Mouse (Mus musculus): ENCODE measurements at regions not wholly inside any gene's neighbourhood (a gene's known extent, or its start where the extent isn't known, plus 50 kb on each side); places are given as distances from the start of the nearest gene placed in this dataset.
"Not testable (repeated sequence)": the region's sequence is repeated elsewhere in the genome, so short reads cannot be mapped to it uniquely, and the experiment has no call there.

- Histone ChIP-seq H3K9ac (ENCODE audit: low read depth, low read length) (no peak overlapping the region), H3K4me1 (ENCODE audit: control insufficient read depth, insufficient read depth, low read length) (no peaks in the 10 kb centered on the region), H3K27ac (ENCODE audit: low read depth, low read length) (no peak overlapping the region), H3K9me3 (replicated peaks; ENCODE audit: control insufficient read depth, low read length) (no peaks in the 10 kb centered on the region), H3K27me3 (ENCODE audit: control insufficient read depth, insufficient read depth, low read length) (no peaks in the 10 kb centered on the region), H3K4me3 (ENCODE audit: low read depth, low read length) (no peak overlapping the region), H3K4me2 (no peak overlapping the region), H3K36me3 (ENCODE audit: control insufficient read depth, insufficient read depth, low read length) (no peaks in the 10 kb centered on the region)
- no peak for ATAC-seq (replicated peaks; ENCODE audit: insufficient number of reproducible peaks, low FRiP score, low TSS enrichment)
These were observed 250.4 kb downstream of the Nucb2 start for GRCm38 (mm10) chr7:116754556-116754955.

GRCm38 (mm10) chr7:116792181-116792580 is 288.0 kb downstream of the Nucb2 start:
- ATAC-seq (replicated peaks; ENCODE audit: insufficient number of reproducible peaks, low FRiP score, low TSS enrichment); H3K27me3 ChIP-seq (ENCODE audit: control insufficient read depth, insufficient read depth, low read length): not testable (repeated sequence)
- 82% methylated on average over 19 of the region's 19 CpGs for WGBS (ENCODE audit: insufficient replicate concordance)

GRCm38 (mm10) chr7:116808475-116808874 is 304.3 kb downstream of the Nucb2 start:
- Histone ChIP-seq H3K4me3 (ENCODE audit: low read depth, low read length) (no peak overlapping the region), H3K27ac (ENCODE audit: low read depth, low read length) (no peak overlapping the region), H3K9ac (ENCODE audit: low read depth, low read length) (no peak overlapping the region), H3K4me1 (ENCODE audit: control insufficient read depth, insufficient read depth, low read length) (no peaks in the 10 kb centered on the region), H3K9me3 (replicated peaks; ENCODE audit: control insufficient read depth, low read length) (no peaks in the 10 kb centered on the region), H3K27me3 (ENCODE audit: control insufficient read depth, insufficient read depth, low read length) (no peaks in the 10 kb centered on the region), H3K4me2 (no peak overlapping the region), H3K36me3 (ENCODE audit: control insufficient read depth, insufficient read depth, low read length) (no peaks in the 10 kb centered on the region)
- 65% methylated on average over 3 of the region's 3 CpGs for WGBS (ENCODE audit: insufficient replicate concordance)
- ATAC-seq (replicated peaks; ENCODE audit: insufficient number of reproducible peaks, low FRiP score, low TSS enrichment), result no peak

More at GRCm38 (mm10) chr7:116792181-116792580, 288.0 kb downstream of the Nucb2 start:
- H3K9me3 ChIP-seq (replicated peaks; ENCODE audit: control insufficient read depth, low read length); H3K9ac ChIP-seq (ENCODE audit: low read depth, low read length); H3K27ac ChIP-seq (ENCODE audit: low read depth, low read length); H3K4me1 ChIP-seq (ENCODE audit: control insufficient read depth, insufficient read depth, low read length); H3K4me3 ChIP-seq (ENCODE audit: low read depth, low read length); H3K36me3 ChIP-seq (ENCODE audit: control insufficient read depth, insufficient read depth, low read length); H3K4me2 ChIP-seq: not testable (repeated sequence)

GRCm38 (mm10) chr7:116816494-116816893 is 312.3 kb downstream of the Nucb2 start:
- Histone ChIP-seq H3K4me3 (ENCODE audit: low read depth, low read length) (no peak overlapping the region), H3K27me3 (ENCODE audit: control insufficient read depth, insufficient read depth, low read length) (no peaks in the 10 kb centered on the region), H3K4me2 (no peak overlapping the region), H3K9ac (ENCODE audit: low read depth, low read length) (no peak overlapping the region), H3K27ac (ENCODE audit: low read depth, low read length) (no peak overlapping the region), H3K4me1 (ENCODE audit: control insufficient read depth, insufficient read depth, low read length) (no peaks in the 10 kb centered on the region), H3K36me3 (ENCODE audit: control insufficient read depth, insufficient read depth, low read length) (no peaks in the 10 kb centered on the region), H3K9me3 (replicated peaks; ENCODE audit: control insufficient read depth, low read length) (no peaks in the 10 kb centered on the region)
- ATAC-seq (replicated peaks; ENCODE audit: insufficient number of reproducible peaks, low FRiP score, low TSS enrichment), result no peak
- 68% methylated on average over 2 of the region's 2 CpGs for WGBS (ENCODE audit: insufficient replicate concordance)

GRCm38 (mm10) chr7:116817991-116818390 is 313.8 kb downstream of the Nucb2 start:
- no peaks in the 10 kb centered on the region for H3K4me1 ChIP-seq (ENCODE audit: control insufficient read depth, insufficient read depth, low read length)
- H3K9ac ChIP-seq (ENCODE audit: low read depth, low read length), result no peak overlapping the region
- H3K36me3 ChIP-seq (ENCODE audit: control insufficient read depth, insufficient read depth, low read length), result no peaks in the 10 kb centered on the region
- H3K4me2 ChIP-seq, result no peak overlapping the region
- H3K27me3 ChIP-seq (ENCODE audit: control insufficient read depth, insufficient read depth, low read length), result no peaks in the 10 kb centered on the region
- 77% methylated on average over 7 of the region's 7 CpGs for WGBS (ENCODE audit: insufficient replicate concordance)
- ATAC-seq (replicated peaks; ENCODE audit: insufficient number of reproducible peaks, low FRiP score, low TSS enrichment), result no peak
- H3K9me3 ChIP-seq (replicated peaks; ENCODE audit: control insufficient read depth, low read length), result no peaks in the 10 kb centered on the region
- H3K4me3 ChIP-seq (ENCODE audit: low read depth, low read length), result no peak overlapping the region
- H3K27ac ChIP-seq (ENCODE audit: low read depth, low read length), result no peak overlapping the region

GRCm38 (mm10) chr7:116820613-116821012 is 316.4 kb downstream of the Nucb2 start:
- Histone ChIP-seq H3K4me2 (no peak overlapping the region), H3K4me3 (ENCODE audit: low read depth, low read length) (no peak overlapping the region), H3K36me3 (ENCODE audit: control insufficient read depth, insufficient read depth, low read length) (no peaks in the 10 kb centered on the region), H3K27me3 (ENCODE audit: control insufficient read depth, insufficient read depth, low read length) (no peaks in the 10 kb centered on the region), H3K9ac (ENCODE audit: low read depth, low read length) (no peak overlapping the region), H3K4me1 (ENCODE audit: control insufficient read depth, insufficient read depth, low read length) (no peaks in the 10 kb centered on the region), H3K27ac (ENCODE audit: low read depth, low read length) (no peak overlapping the region), H3K9me3 (replicated peaks; ENCODE audit: control insufficient read depth, low read length) (no peaks in the 10 kb centered on the region)
- ATAC-seq (replicated peaks; ENCODE audit: insufficient number of reproducible peaks, low FRiP score, low TSS enrichment), result no peak
- WGBS (ENCODE audit: insufficient replicate concordance), result 73% methylated on average over 5 of the region's 5 CpGs

- no peaks in the 10 kb centered on the region for H3K36me3 ChIP-seq (ENCODE audit: control insufficient read depth, insufficient read depth, low read length)
- H3K4me3 ChIP-seq (ENCODE audit: low read depth, low read length), result no peak overlapping the region
- no peaks in the 10 kb centered on the region for H3K9me3 ChIP-seq (replicated peaks; ENCODE audit: control insufficient read depth, low read length)
- no peak for ATAC-seq (replicated peaks; ENCODE audit: insufficient number of reproducible peaks, low FRiP score, low TSS enrichment)
- no peaks in the 10 kb centered on the region for H3K27me3 ChIP-seq (ENCODE audit: control insufficient read depth, insufficient read depth, low read length)
- no peaks in the 10 kb centered on the region for H3K4me1 ChIP-seq (ENCODE audit: control insufficient read depth, insufficient read depth, low read length)
- no peak overlapping the region for H3K27ac ChIP-seq (ENCODE audit: low read depth, low read length)
- 71% methylated on average over 3 of the region's 3 CpGs for WGBS (ENCODE audit: insufficient replicate concordance)
- H3K9ac ChIP-seq (ENCODE audit: low read depth, low read length), result no peak overlapping the region
- no peak overlapping the region for H3K4me2 ChIP-seq
These were observed 338.7 kb downstream of the Nucb2 start for GRCm38 (mm10) chr7:116842894-116843293.

- H3K36me3 ChIP-seq (ENCODE audit: control insufficient read depth, insufficient read depth, low read length), result no peaks in the 10 kb centered on the region
- WGBS (ENCODE audit: insufficient replicate concordance), result 82% methylated on average over 17 of the region's 17 CpGs
- no peaks in the 10 kb centered on the region for H3K27me3 ChIP-seq (ENCODE audit: control insufficient read depth, insufficient read depth, low read length)
- no peaks in the 10 kb centered on the region for H3K9me3 ChIP-seq (replicated peaks; ENCODE audit: control insufficient read depth, low read length)
- H3K27ac ChIP-seq (ENCODE audit: low read depth, low read length), result no peak overlapping the region
- no peaks in the 10 kb centered on the region for H3K4me1 ChIP-seq (ENCODE audit: control insufficient read depth, insufficient read depth, low read length)
- no peak overlapping the region for H3K4me2 ChIP-seq
- no peak for ATAC-seq (replicated peaks; ENCODE audit: insufficient number of reproducible peaks, low FRiP score, low TSS enrichment)
- H3K4me3 ChIP-seq (ENCODE audit: low read depth, low read length), result no peak overlapping the region
- no peak overlapping the region for H3K9ac ChIP-seq (ENCODE audit: low read depth, low read length)
These were observed 343.9 kb downstream of the Nucb2 start for GRCm38 (mm10) chr7:116847846-116848730.

- Histone ChIP-seq H3K4me3 (ENCODE audit: low read depth, low read length) (no peak overlapping the region), H3K27ac (ENCODE audit: low read depth, low read length) (no peak overlapping the region), H3K36me3 (ENCODE audit: control insufficient read depth, insufficient read depth, low read length) (no peaks in the 10 kb centered on the region), H3K4me1 (ENCODE audit: control insufficient read depth, insufficient read depth, low read length) (no peaks in the 10 kb centered on the region), H3K4me2 (no peak overlapping the region), H3K9me3 (replicated peaks; ENCODE audit: control insufficient read depth, low read length) (no peaks in the 10 kb centered on the region), H3K9ac (ENCODE audit: low read depth, low read length) (no peak overlapping the region), H3K27me3 (ENCODE audit: control insufficient read depth, insufficient read depth, low read length) (no peaks in the 10 kb centered on the region)
- WGBS (ENCODE audit: insufficient replicate concordance), result 84% methylated on average over 3 of the region's 3 CpGs
- no peak for ATAC-seq (replicated peaks; ENCODE audit: insufficient number of reproducible peaks, low FRiP score, low TSS enrichment)
These were observed 349.2 kb downstream of the Nucb2 start for GRCm38 (mm10) chr7:116853351-116853750.
